Mouse (Mus musculus) megakaryocyte, embryonic 14.5 days (primary cell): Measurements from ENCODE around the gene Ccdc177. TPM values are rescaled to one million over a fixed set of nuclear protein-coding genes. Genes with fewer than 3 reads are reported as not detected.

Experiments used
- H3K27me3 ChIP-seq: replicated peaks from 2 replicates; pipeline ENCODE3; 2012; ENCODE audit warnings: inconsistent platforms
- H3K36me3 ChIP-seq: replicated peaks from 2 replicates; pipeline ENCODE3; 2012; ENCODE audit warnings: low read length, inconsistent platforms, mixed read lengths
- H3K4me1 ChIP-seq: 2 replicates; pipeline ENCODE4 v1.6.1; 2012; ENCODE audit warnings: inconsistent platforms
- H3K4me3 ChIP-seq: replicated peaks from 2 replicates; pipeline ENCODE3; 2012; ENCODE audit warnings: moderate library complexity, mild to moderate bottlenecking, inconsistent platforms
- H3K9me3 ChIP-seq: 2 replicates; pipeline ENCODE4 v1.6.1; 2012; ENCODE audit warnings: inconsistent platforms
- FLI1 ChIP-seq: IDR thresholded peaks from 2 replicates; pipeline ENCODE4 v1.6.1; 2012; ENCODE audit warnings: low read length, inconsistent platforms, mixed read lengths
- GATA1 ChIP-seq: IDR thresholded peaks from 3 replicates; pipeline ENCODE4 v1.6.1; 2012; ENCODE audit warnings: mixed read lengths, low read length, inconsistent platforms, borderline replicate concordance
- polyA plus RNA-seq: library from polyadenylated mRNA; stranded (reverse); fragments of >175 nt; gene quantifications from 2 replicates; pipeline ENCODE4 v1.2.3, GENCODE M21; 2012; ENCODE audit warnings: low replicate concordance; ENCODE audit not compliant: insufficient read depth

Gene Ccdc177
- not detected in 2 replicates for polyA plus RNA-seq

DNA sequence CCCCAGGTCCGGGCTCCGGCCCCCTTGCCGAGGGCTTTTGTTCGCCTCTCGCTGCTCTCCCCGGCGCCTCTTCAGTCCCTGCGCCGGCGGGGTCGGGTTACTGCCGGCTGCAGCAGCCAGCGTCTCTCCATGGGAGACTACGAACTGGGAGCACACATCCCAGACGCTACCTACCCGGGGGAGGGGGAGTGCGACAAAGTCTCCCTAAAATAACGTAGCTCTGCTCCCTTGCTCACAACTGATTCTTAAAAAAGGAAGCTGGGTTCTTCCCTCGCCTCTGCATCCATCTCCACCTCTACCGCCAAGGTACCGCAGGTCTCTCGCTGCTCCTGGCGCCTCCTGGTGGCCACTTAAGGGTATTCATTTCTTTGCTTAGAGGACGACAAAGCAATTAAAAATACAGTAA is at the start of gene Ccdc177:
TSS of gene Ccdc177 (minus strand) at position 292 of the 406 bp plus-strand sequence.
- peaks cover 81% of the 10 kb centered on the region for H3K27me3 ChIP-seq
- no peaks in the 10 kb centered on the region for H3K36me3 ChIP-seq
- H3K9me3 ChIP-seq = peaks cover 3% of the 10 kb centered on the region; the same call in 1 of the 2 replicates
- peak within 1 kb of the TSS; percentile 84 for H3K4me3 ChIP-seq
- peaks cover 36% of the 10 kb centered on the region for H3K4me1 ChIP-seq
- TF ChIP-seq GATA1 (no peak), FLI1 (no peak)

DNA sequence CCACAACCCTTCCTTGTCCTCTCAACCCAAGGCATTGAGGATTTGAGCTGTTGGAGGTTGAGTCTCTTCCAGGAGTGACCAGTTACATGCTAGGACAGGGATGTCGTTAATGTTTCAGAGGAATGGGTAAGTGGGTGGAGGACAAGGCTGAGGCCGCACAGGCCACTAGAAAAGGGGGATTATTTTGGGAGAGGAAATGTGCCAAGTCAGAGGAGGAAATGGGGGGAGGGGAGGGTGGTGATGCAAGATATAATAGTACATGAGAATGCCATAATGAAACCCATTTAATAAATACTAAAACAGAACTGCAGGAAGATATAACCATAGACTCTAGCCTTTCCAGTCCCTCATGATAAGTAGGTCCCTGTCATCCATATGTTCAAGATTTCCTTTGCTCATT is 49.5 kb upstream of the Ccdc177 start:
- Histone ChIP-seq H3K36me3 (peaks cover 14% of the 10 kb centered on the region), H3K9me3 (no peaks in the 10 kb centered on the region), H3K4me1 (peaks cover 99% of the 10 kb centered on the region), H3K27me3 (no peaks in the 10 kb centered on the region), H3K4me3 (peak overlapping the region; percentile 75)
- no peak for TF ChIP-seq GATA1
- no peak for TF ChIP-seq FLI1

DNA sequence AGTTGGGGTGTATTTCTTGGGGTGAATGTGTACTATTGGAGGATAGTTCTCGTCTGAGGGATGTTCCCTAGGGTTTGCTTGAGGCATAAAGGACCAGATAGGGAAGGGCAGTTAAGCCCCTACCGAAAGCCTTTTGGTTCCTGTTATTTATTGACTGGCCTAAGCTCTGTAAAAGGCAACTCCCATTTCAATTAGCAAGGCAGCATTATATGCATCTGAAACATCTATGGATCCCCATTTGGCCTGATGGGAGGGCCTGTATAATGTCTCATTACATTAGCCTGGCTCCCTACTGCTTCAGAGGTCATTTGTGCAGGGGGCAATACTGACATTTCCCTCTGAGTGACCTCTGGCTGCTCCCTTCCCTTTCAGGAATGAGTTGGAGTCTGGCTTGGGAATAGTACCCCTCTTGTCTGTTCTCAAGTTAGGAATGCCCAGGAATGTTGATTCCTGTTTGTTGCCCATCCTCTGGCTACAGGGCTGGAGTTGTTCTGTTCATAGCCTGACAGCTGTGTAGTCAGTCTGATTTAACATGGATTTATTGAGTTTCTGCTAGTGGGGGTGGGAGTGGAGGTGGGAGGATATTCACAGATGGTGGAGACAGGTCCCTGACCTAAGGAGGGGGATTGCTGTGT is 47.1 kb upstream of the Ccdc177 start:
- no peak overlapping the region for H3K4me3 ChIP-seq
- H3K36me3 ChIP-seq = peaks cover 20% of the 10 kb centered on the region
- H3K4me1 ChIP-seq = peaks cover 95% of the 10 kb centered on the region
- no peaks in the 10 kb centered on the region for H3K27me3 ChIP-seq
- H3K9me3 ChIP-seq = no peaks in the 10 kb centered on the region
- TF ChIP-seq FLI1 (no peak), GATA1 (no peak)

DNA sequence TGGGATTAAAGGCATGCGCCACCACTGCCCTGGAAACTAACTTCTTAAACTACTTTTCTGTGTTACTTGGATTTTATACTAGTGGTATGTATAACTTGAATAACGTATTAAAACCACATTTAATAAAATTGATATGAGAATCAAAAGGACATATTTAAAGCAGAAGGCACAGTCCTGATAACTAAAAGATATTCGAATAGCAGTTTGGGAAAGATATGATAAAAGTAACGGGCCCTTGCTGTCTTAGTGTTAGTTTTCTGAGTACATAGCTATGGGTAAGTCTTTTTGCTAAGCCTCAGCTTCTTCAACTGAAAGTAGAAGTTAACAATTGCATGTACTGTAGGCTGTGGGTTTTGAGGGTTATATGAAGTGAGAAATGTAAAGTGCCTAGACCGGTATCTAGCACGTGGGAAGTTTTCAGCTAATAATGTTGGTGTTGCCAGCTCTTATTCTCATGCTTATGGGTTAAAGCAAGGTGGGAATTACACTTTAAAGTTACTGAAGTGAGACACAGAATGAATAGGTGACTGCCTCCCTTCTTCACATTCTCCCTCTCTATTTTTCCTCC is 44.5 kb upstream of the Ccdc177 start:
- Histone ChIP-seq H3K27me3 (no peaks in the 10 kb centered on the region), H3K36me3 (peaks cover 23% of the 10 kb centered on the region), H3K4me1 (peaks cover 95% of the 10 kb centered on the region), H3K4me3 (no peak overlapping the region), H3K9me3 (no peaks in the 10 kb centered on the region)
- no peak for TF ChIP-seq GATA1
- TF ChIP-seq FLI1 = no peak

DNA sequence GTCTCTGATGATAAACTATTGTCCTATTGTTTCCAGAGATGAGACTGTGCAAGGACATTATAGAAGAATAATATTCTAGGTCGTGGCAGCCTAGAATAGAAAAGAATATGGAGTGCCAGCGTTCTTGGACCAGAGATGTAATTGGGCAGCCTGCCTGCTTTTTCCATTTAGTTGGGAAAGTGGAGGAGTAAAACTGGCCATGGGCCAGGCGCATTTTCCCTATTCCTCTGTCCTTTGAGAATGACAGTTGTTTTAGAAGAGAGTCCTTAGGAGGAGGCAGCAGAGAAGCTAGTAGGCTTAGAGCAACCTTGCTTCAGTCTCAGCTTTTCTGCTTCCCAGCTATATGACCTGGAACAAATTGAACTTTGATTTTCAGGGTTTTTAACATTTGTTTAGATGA is 43.4 kb upstream of the Ccdc177 start:
- Histone ChIP-seq H3K36me3 (peaks cover 23% of the 10 kb centered on the region), H3K4me1 (peaks cover 92% of the 10 kb centered on the region), H3K27me3 (no peaks in the 10 kb centered on the region), H3K4me3 (no peak overlapping the region), H3K9me3 (no peaks in the 10 kb centered on the region)
- TF ChIP-seq FLI1 = no peak
- no peak for TF ChIP-seq GATA1

DNA sequence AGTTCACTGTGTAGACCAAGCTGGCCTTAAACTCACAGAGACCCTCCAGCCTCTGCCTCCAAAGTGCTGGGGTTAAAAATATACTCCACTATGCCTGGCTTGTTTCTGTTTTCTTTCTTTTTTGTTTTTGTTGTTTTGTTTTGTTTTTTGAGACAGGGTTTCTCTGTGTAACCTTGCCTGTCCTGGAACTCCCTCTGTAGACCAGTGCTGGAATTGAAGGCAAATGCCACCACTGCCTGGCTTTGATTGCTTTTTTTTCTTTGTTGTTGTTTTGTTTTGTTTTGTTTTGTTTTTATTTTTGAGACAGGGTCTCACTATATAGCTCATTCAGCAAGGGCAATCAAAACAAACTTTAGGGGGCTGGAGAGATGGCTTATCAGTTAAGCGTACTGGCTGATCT is 41.0 kb upstream of the Ccdc177 start:
- Histone ChIP-seq H3K4me1 (peaks cover 79% of the 10 kb centered on the region), H3K36me3 (peaks cover 30% of the 10 kb centered on the region), H3K4me3 (no peak overlapping the region), H3K27me3 (no peaks in the 10 kb centered on the region), H3K9me3 (no peaks in the 10 kb centered on the region)
- TF ChIP-seq FLI1 (no peak), GATA1 (no peak)

DNA sequence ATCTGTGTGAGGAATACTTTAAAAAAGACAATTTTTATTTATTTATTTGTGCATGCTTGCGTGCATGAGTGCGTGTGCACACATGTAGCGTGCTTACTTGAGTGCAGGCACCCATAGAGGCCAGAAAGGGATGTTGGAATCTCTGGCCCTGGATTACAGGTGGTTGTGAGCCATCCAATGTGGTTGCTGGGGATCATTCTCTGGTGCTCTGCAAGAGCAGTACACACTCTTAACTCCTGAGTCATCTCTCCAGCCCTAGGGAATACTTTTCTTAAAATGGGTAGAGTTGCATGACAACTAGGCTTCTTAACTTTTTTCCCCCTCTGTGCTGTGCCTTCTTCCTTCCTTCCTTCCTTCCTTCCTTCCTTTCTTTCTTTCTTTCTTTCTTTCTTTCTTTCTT is 39.7 kb upstream of the Ccdc177 start:
- peaks cover 27% of the 10 kb centered on the region for H3K36me3 ChIP-seq
- peaks cover 79% of the 10 kb centered on the region for H3K4me1 ChIP-seq
- H3K9me3 ChIP-seq = no peaks in the 10 kb centered on the region
- H3K4me3 ChIP-seq = peak overlapping the region; percentile 42
- H3K27me3 ChIP-seq = no peaks in the 10 kb centered on the region
- no peak for TF ChIP-seq GATA1
- no peak for TF ChIP-seq FLI1

DNA sequence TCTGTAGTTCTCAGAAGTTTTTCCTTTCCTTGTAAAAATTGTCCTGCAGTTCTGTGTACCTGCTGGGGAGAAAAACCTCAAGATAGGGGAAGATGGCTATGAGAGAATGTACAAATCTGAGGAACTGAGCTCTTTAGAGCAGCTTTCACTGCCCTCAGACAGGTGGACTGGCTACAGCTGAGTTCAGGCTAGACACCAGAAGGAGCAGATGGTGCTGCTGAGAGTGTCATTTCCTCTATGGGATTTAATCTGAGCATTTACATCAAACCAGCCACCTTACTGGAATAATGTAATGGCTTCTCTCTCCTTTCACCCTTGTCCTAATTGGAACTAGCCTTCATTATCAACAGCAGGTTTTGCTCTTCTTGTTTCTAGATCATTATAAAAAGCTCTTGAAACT is 37.8 kb upstream of the Ccdc177 start:
- no peak for TF ChIP-seq FLI1
- TF ChIP-seq GATA1 = no peak
- Histone ChIP-seq H3K27me3 (no peaks in the 10 kb centered on the region), H3K4me1 (peaks cover 84% of the 10 kb centered on the region), H3K9me3 (no peaks in the 10 kb centered on the region), H3K36me3 (peaks cover 37% of the 10 kb centered on the region), H3K4me3 (no peak overlapping the region)

DNA sequence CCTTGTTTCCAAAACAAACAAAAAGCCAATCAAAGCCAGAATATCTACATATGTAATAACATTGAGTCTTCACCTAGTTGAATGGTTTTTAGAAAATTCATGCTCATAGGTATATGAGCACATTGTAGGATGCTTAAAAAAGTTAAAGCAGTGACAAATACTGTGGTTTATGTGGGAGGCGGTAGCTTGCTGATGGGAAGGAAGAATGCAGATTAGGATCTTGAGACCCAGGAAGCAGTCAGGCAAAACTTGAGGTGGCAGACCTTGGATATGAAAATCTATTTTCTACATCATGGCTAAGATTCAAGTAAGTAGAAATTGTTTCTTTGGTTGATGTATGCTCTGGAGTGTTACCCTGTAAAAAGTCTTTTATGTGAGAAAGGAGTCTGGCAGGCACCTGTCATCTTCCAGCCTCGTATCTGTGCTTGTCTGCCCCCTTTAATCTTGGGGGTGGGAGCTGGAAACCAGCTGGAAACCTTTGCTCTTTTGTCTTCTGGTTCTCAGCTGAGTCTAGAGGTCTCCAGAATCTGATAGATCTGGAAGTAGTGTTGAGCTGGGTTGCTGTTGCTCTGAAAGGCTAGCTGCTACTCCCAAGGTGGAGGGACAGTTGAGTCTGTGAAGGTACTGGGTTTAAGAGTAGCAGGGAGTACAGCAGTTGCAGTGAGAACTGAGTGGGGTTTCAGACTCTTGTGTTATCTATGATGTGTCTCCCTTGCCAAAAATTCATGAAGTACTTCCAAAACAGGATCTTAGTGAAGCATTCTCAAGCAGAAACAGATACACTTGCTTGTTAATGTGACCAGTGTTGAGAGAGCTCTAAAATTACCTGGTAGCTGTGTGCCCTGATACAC is 34.7 kb upstream of the Ccdc177 start:
- H3K4me1 ChIP-seq = peaks cover 63% of the 10 kb centered on the region

DNA sequence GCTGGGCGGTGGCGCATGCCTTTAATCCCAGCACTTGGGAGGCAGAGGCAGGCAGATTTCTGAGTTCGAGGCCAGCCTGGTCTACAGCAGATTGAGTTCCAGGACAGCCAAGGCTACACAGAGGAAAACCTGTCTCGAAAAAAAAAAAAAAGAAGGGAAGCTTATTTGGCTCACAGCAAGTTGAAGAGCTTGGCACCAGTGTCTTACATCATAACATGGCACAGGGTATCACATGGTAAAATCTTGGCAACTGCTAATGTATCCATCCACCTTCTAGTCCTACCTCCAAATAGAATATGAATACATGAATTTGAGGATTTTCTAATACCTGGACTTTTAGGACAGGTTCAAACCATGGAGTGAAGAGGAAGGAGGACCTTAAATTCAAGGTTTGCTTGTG is 34.0 kb upstream of the Ccdc177 start:
- TF ChIP-seq GATA1 (no peak), FLI1 (no peak)
- H3K4me3 ChIP-seq = no peak overlapping the region
- no peaks in the 10 kb centered on the region for H3K27me3 ChIP-seq
- no peaks in the 10 kb centered on the region for H3K9me3 ChIP-seq
- peaks cover 62% of the 10 kb centered on the region for H3K4me1 ChIP-seq
- peaks cover 33% of the 10 kb centered on the region for H3K36me3 ChIP-seq

More for the DNA sequence above, 34.7 kb upstream of the Ccdc177 start:
- TF ChIP-seq GATA1 = no peak
- Histone ChIP-seq H3K9me3 (no peaks in the 10 kb centered on the region), H3K4me3 (peak overlapping the region; percentile 56), H3K36me3 (peaks cover 34% of the 10 kb centered on the region), H3K27me3 (no peaks in the 10 kb centered on the region)
